Mouse (Mus musculus): ENCODE data around the gene Ube2h.

DNA sequence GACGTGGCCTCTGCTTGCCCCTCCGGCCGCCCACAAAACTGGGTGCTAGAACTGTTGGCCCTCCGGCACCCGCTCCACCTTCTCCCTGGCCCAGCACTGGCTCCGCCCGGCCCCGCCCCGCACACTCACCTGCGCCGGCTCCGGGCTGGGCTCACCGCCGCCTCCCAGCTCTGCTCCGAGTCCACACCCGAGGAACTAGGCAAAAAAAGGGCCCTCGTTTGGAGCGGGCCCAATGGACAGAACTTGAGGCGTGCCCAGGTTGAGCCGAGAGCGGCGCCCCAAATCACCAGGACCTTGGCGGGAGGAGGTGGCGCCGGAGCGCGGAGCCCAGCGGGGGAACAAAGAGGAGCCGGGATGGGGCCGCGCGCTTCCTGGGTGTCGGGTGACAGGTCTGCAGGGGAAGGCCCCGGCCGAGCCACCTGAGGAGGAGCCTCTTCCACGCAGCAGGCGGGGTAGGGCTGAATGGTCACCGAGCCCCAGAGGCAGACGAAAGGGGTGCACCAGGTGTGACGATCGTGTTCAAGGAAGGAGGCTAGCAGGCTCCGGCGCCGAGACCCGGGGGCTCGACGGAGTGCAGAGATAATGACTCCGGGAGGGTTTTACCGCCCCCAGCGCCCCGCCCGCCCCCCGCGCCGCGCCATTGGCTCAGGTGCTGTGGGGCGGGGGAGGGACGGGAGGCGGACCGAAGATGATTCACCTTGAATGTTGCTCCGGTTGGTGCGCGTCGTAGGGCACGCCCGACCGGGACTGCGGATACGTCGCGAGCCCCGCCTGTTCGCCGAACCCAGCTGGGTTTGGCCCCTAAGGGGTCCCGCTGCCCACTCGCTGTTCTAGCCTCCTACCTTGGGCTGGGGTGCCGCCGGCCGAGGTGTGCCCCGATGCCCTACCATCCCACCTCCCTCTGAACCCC lies 130.5 kb downstream of the Ube2h start:
- TF ChIP-seq POLR2A (IDR thresholded peaks at IDR 0.05; ENCODE audit: borderline replicate concordance, control insufficient read depth, low read depth, low read length) = no peak
- no peak for TF ChIP-seq CTCF (IDR thresholded peaks at IDR 0.05; ENCODE audit: control insufficient read depth, insufficient read depth, low read length)
